Comparison of ENCODE assay signal across 11 mouse cellular contexts in the genomic region with DNA sequence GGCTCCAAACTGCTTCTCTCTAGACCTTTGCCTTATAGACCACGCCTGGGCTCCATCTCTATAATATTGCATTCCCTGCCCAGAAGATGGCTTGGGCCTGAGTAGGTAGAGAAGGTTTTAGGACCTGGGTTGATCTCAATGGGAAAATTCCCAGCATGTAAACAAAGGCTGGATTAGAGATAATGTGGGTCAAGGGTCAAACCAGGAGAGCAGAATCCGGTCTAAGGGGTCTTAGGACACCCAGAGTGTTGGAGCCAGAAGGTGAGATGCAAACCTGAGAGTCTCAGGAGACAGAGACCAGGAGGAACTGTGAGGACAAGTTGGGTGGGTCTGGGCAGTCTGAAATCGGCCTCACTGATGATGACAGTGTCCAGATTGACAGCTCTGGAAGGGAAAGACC. TPM values are rescaled to one million over a fixed set of nuclear protein-coding genes. Genes with fewer than 3 reads are reported as not detected.
DNase-seq lines count a peak whose midpoint lies in the region; ATAC-seq and TF ChIP-seq lines count a peak whose summit lies in the region.
"Had no signal": no experiment of that assay in that cellular context is flagged by ENCODE, and none has a peak within 500 bp of the region (broad histone marks: within the 10 kb centered on the region; RNA-seq: fewer than 3 reads in every experiment).

No protein-coding gene starts in this region.

- no peaks in the 10 kb centered on the region for H3K36me3 ChIP-seq in heart, adult 2 months (ENCODE audit: control insufficient read depth, insufficient read depth, low read length)
- H3K36me3 ChIP-seq in kidney, embryonic 15.5 days = no peaks in the 10 kb centered on the region
- no peaks in the 10 kb centered on the region for H3K36me3 ChIP-seq in CH12.LX (replicated peaks in 1 of 2; ENCODE audit: control insufficient read depth in 1 of 2, insufficient read depth in 1 of 2, low read length in 1 of 2)
- H3K36me3 ChIP-seq in liver, embryonic 11.5 days (ENCODE audit: control insufficient read depth, insufficient read depth, low read length) = no peaks in the 10 kb centered on the region
- H3K36me3 ChIP-seq: forebrain, embryonic 12.5 days; hindbrain, embryonic 13.5 days had no signal

- in situ Hi-C loops in CH12.LX (cut with MboI; ENCODE audit: low pct_ligation_motif_present, low pct_unique_long_range_greater_than_20kb, low sequenced_read_pairs) = no loop called here

- H3K9ac ChIP-seq in heart, adult 2 months (ENCODE audit: low read depth, low read length) = no peak overlapping the region
- no peak overlapping the region for H3K9ac ChIP-seq in kidney, embryonic 15.5 days
- 0 out of 2 replicates have a peak overlapping the region, but pooled peaks have one; percentile 9 for H3K9ac ChIP-seq in CH12.LX (ENCODE audit: insufficient read depth, low read depth)
- H3K9ac ChIP-seq in liver, embryonic 11.5 days (ENCODE audit: low read depth, low read length) = no peak overlapping the region
- H3K9ac ChIP-seq: forebrain, embryonic 12.5 days; hindbrain, embryonic 13.5 days had no signal

- H3K4me3 ChIP-seq in heart, adult 2 months = no peak overlapping the region
- H3K4me3 ChIP-seq in kidney, embryonic 15.5 days (replicated peaks) = no peak overlapping the region
- no peak overlapping the region for H3K4me3 ChIP-seq in CH12.LX (replicated peaks in 1 of 3; ENCODE audit: low read depth in 2 of 3, low read length in 2 of 3, poor library complexity in 1 of 3)
- no peak overlapping the region for H3K4me3 ChIP-seq in liver, embryonic 11.5 days (ENCODE audit: low read depth, low read length)
- H3K4me3 ChIP-seq: forebrain, embryonic 12.5 days; hindbrain, embryonic 13.5 days had no signal

- H3K27ac ChIP-seq in heart, adult 2 months = peak overlapping the region; percentile 72
- H3K27ac ChIP-seq in kidney, embryonic 15.5 days = peak overlapping the region; percentile 61; the same call in 1 of the 2 replicates
- no peak overlapping the region for H3K27ac ChIP-seq in CH12.LX (ENCODE audit: insufficient read depth, low read depth)
- peak overlapping the region; percentile 23; the same call in 1 of the 2 replicates for H3K27ac ChIP-seq in liver, embryonic 11.5 days (ENCODE audit: low read depth, low read length)
- H3K27ac ChIP-seq: forebrain, embryonic 12.5 days had no signal

- H3K4me1 ChIP-seq in heart, adult 2 months (ENCODE audit: control insufficient read depth, insufficient read depth, low read length) = peaks cover 23% of the 10 kb centered on the region
- H3K4me1 ChIP-seq in kidney, embryonic 15.5 days = peaks cover 25% of the 10 kb centered on the region
- H3K4me1 ChIP-seq in CH12.LX (ENCODE audit: control insufficient read depth in 1 of 2, insufficient read depth in 2 of 2) = peaks cover 53 to 80% of the 10 kb centered on the region in 2 experiments
- H3K4me1 ChIP-seq in liver, embryonic 11.5 days (replicated peaks; ENCODE audit: control insufficient read depth, insufficient read depth, low read length) = peaks cover 8% of the 10 kb centered on the region

- no peak overlapping the region for H3K4me2 ChIP-seq in kidney, embryonic 15.5 days
- H3K4me2 ChIP-seq in CH12.LX (ENCODE audit: insufficient read depth, low read depth, poor library complexity, severe bottlenecking) = no peak overlapping the region
- no peak overlapping the region for H3K4me2 ChIP-seq in liver, embryonic 11.5 days
- H3K4me2 ChIP-seq: forebrain, embryonic 12.5 days; hindbrain, embryonic 13.5 days had no signal

- 53% methylated on average over 3 of the region's 3 CpGs for WGBS in heart, adult 2 months
- WGBS in kidney, embryonic 15.5 days = 54% methylated on average over 3 of the region's 3 CpGs
- 39% methylated on average over 3 of the region's 3 CpGs for WGBS in liver, embryonic 11.5 days

- no peaks in the 10 kb centered on the region for H3K9me3 ChIP-seq in kidney, embryonic 15.5 days (replicated peaks)
- H3K9me3 ChIP-seq in CH12.LX (replicated peaks; ENCODE audit: low read length) = no peaks in the 10 kb centered on the region
- no peaks in the 10 kb centered on the region for H3K9me3 ChIP-seq in liver, embryonic 11.5 days (ENCODE audit: control insufficient read depth, low read length)
- H3K9me3 ChIP-seq: forebrain, embryonic 12.5 days; hindbrain, embryonic 13.5 days had no signal

- dilution Hi-C loops in CH12.LX (cut with MboI; ENCODE audit: extremely low pct_ligation_motif_present, extremely low pct_unique_long_range_greater_than_20kb, low sequenced_read_pairs) = no loop called here

- TF ChIP-seq CTCF in heart, adult 2 months (IDR thresholded peaks at IDR 0.05) = no peak
- TF ChIP-seq CTCF in CH12.LX (conservative IDR thresholded peaks at IDR 0.05 in 1 of 2, IDR thresholded peaks at IDR 0.05 in 1 of 2; ENCODE audit: low read depth in 2 of 2, low read length in 2 of 2) = no peak

- intact Hi-C loops in heart, adult 2 months (cut with DNase I) = no loop called here

- no peak for DNase-seq in heart, adult 2 months
- DNase-seq in heart, postnatal 4 days = no peak
- no peak for DNase-seq in kidney, postnatal 4 days
- DNase-seq in CH12.LX (ENCODE audit: extremely low read depth) = no peak
- no peak for DNase-seq in liver, embryonic 11.5 days (ENCODE audit: low spot score)
- no peak for DNase-seq in testis, postnatal 14 days (ENCODE audit: low spot score)
- no peak for DNase-seq in layer of hippocampus, adult 9-10 months (ENCODE audit: low spot score)
- DNase-seq: cerebellum, adult 2 months had no signal

- no peak for ATAC-seq in kidney, embryonic 15.5 days (replicated peaks; ENCODE audit: low FRiP score)
- no peak for ATAC-seq in liver, embryonic 11.5 days (replicated peaks; ENCODE audit: low FRiP score)

- no peak for TF ChIP-seq RAD21 in CH12.LX (IDR thresholded peaks at IDR 0.05; ENCODE audit: low read depth, low read length)

- no peak for TF ChIP-seq POLR2A in heart, adult 2 months (IDR thresholded peaks at IDR 0.05; ENCODE audit: insufficient read depth, low read depth, low read length)
- no peak for TF ChIP-seq POLR2A in CH12.LX (IDR thresholded peaks at IDR 0.05; ENCODE audit: low read depth, low read length)

- TF ChIP-seq EP300 in heart, adult 2 months (IDR thresholded peaks at IDR 0.05; ENCODE audit: insufficient read depth, low read depth, low read length) = no peak
- no peak for TF ChIP-seq EP300 in CH12.LX (IDR thresholded peaks at IDR 0.05; ENCODE audit: low read length)

- no peaks in the 10 kb centered on the region for H3K79me2 ChIP-seq in heart, adult 2 months (replicated peaks; ENCODE audit: control insufficient read depth, insufficient read depth, low read length)
- no peaks in the 10 kb centered on the region for H3K79me2 ChIP-seq in CH12.LX (replicated peaks; ENCODE audit: control insufficient read depth, extremely low read depth, insufficient read depth, poor library complexity, severe bottlenecking)

- no peaks in the 10 kb centered on the region for H3K27me3 ChIP-seq in heart, adult 2 months (ENCODE audit: control insufficient read depth, insufficient read depth, low read length)
- no peaks in the 10 kb centered on the region for H3K27me3 ChIP-seq in kidney, embryonic 15.5 days
- no peaks in the 10 kb centered on the region for H3K27me3 ChIP-seq in CH12.LX (replicated peaks)
- H3K27me3 ChIP-seq in liver, embryonic 11.5 days (replicated peaks; ENCODE audit: control insufficient read depth, insufficient read depth, low read length) = no peaks in the 10 kb centered on the region
- H3K27me3 ChIP-seq: forebrain, embryonic 12.5 days; hindbrain, embryonic 13.5 days had no signal

TF ChIP-seq in CH12.LX, 34 proteins besides CTCF, POLR2A, EP300 and RAD21:
- TF ChIP-seq USF2 (conservative IDR thresholded peaks at IDR 0.05; ENCODE audit: low read depth, low read length) (no peak), MAZ (IDR thresholded peaks at IDR 0.05; ENCODE audit: low read depth, low read length) (no peak), GABPA (IDR thresholded peaks at IDR 0.05; ENCODE audit: insufficient replicate concordance, low read depth, low read length) (no peak), KAT2A (IDR thresholded peaks at IDR 0.05; ENCODE audit: insufficient replicate concordance, low read length) (no peak), CHD2 (IDR thresholded peaks at IDR 0.05; ENCODE audit: low read length) (no peak), MYC (IDR thresholded peaks at IDR 0.05; ENCODE audit: low read depth, low read length) (no peak), ZC3H11A (IDR thresholded peaks at IDR 0.05; ENCODE audit: low read depth, low read length) (no peak), BHLHE40 (IDR thresholded peaks at IDR 0.05; ENCODE audit: low read depth, low read length) (no peak), SIN3A (IDR thresholded peaks at IDR 0.05; ENCODE audit: low read length) (no peak), ZMIZ1 (IDR thresholded peaks at IDR 0.05; ENCODE audit: low read depth, low read length) (no peak)
TF ChIP-seq in CH12.LX: peak in this region for 0.

RNA-seq across cellular contexts. Expression of gene Rock2, which starts 18.0 kb away (rescaled TPM):
- 10 to 100 TPM; 78.0 to 80.2 TPM for total RNA-seq in heart, adult 2 months (2021)
- polyA plus RNA-seq in heart, adult 2 months (2012; rRNA removed) = 11.2 and 27.6 TPM in 2 replicates
- total RNA-seq in heart, postnatal 4 days (2021) = 10 to 100 TPM; 93.4 to 98.4 TPM
- polyA plus RNA-seq in kidney, embryonic 15.5 days (2015; fragmentation: Nextera tagmentation; extraction: Ambion mirVana) = 15.8 and 16.6 TPM in 2 replicates
- total RNA-seq in CH12.LX (2012; rRNA removed) (34.9 and 39.1 TPM in 2 replicates), CH12.LX (2014; rRNA removed) (40.3 and 45.7 TPM in 2 replicates)
- polyA plus RNA-seq in CH12.LX (2012; ENCODE audit: insufficient read length, low read depth) = 49.3 and 49.9 TPM in 2 replicates
- 11.7 and 14.4 TPM in 2 replicates for polyA plus RNA-seq in liver, embryonic 11.5 days (2014; fragmentation: Nextera tagmentation; extraction: Ambion mirVana)
